Mouse (Mus musculus) heart, postnatal 10 days (tissue): Measurements from ENCODE around the gene Tns2. TPM values are rescaled to one million over a fixed set of nuclear protein-coding genes. Genes with fewer than 3 reads are reported as not detected.

ENCODE experiments used
- DNase-seq, 2 experiments: peaks; one replicate each; pipeline ENCODE4 v3.0.0; 2021
- intact Hi-C: fragments of 180-260 bp; cut with DNase I; formaldehyde crosslinking; loops from one replicate; pipeline ENCODE4 v1.15.1; 2025
- total RNA-seq, 2 experiments: library from RNA; stranded (reverse); gene quantifications; 2 replicates each; pipeline ENCODE4 v1.2.3; 2021

The Tns2 gene
- total RNA-seq, 2 experiments from 2014 or later, result 95.1 to 108 TPM

DNA sequence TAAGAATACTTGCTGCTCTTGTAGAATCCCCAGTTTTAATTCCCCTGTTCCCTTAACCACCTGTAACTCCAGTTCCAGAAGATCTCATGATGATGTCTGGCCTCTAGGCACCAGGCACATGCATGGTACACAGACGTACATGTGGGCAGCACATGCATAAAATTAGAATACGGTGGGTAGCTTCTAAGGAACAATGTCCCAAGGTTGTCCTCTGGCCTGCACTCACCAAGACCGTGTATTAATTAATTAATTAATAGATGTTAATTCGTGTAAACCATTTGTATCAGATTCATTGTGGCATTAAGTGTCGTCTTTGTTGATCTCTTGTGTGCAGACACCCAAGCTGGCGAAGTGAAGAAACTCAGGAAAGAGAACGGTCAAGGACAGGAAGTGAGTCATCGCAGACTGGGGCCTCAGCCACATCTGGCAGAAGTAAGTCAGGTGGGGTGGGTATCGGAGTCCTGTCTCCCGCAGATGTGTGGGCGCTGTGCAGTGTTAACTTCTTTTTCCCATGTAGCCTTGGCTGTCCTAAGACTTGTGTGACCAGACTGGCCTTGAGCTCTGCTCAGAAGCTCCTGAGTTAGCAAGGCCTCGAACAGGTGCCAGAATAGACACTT is 9.0 kb upstream of the Tns2 start:
- intact Hi-C loops, result no loop called here
- no peak for DNase-seq

DNA sequence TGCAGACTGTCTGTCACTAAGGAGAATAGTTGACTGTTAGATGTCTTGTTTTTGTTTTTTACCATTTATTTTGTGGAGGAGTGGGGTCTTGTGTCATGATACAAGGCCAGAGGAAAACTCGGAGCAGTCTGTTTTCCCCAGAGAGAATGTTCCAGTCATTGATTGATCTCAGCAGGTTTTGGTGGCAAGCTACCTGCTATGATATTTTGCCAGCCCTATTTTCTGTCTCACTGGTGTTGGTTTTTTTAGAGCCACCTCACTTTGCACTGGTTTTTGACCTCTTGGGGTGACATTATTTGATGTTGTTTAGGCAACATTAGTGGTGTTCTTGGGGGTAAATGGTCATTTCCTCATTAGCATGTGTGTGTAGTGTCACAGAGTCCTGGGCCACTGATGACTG is 8.5 kb upstream of the Tns2 start:
- intact Hi-C loops, result loop anchor here (2.0 kb wide), 1 partner anchor 17 kb away; no protein-coding TSS in a partner anchor
- no peak for DNase-seq

DNA sequence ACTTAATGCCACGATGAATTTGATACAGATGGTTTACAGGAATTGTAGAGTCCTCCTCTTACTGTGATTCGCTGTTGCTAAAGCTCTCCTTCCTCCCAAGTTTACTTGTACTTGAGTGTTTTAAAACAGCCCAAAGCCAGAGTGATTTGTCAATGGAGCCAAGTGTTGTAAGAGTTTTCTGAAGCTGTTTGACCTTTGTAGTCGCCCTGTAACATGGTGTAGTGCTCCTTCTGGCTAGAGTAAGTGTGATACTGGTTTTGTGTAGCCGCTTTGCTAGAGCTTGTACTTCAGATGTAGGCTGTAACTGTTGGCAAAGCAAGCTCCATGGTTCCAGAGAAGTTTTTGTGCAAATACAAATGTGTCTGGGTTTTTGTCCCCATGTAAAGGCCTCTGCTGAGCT is 8.0 kb upstream of the Tns2 start:
- DNase-seq, result no peak
- intact Hi-C loops, result loop anchor here (2.0 kb wide), 1 partner anchor 17 kb away; no protein-coding TSS in a partner anchor

DNA sequence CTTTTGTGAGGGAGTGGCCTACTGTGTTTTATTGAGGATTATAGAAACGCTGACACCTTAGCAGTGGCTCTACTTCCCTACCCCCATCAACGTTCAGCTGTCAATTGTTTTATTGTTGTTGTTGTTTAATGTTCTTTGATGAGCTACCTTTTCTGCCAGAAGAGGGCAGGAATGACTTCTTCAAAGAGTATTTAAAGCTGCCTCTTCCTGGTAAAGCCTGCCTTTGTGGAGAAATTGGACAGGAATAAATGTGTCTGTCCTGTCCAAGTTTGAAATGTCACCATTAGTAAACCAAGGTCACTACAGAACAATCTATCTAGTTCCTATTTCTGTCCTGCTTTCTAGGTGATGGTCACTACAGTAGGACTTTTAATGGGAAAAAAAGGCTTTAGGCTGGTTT is 6.1 kb upstream of the Tns2 start:
- no peak for DNase-seq
- intact Hi-C loops, result no loop called here

DNA sequence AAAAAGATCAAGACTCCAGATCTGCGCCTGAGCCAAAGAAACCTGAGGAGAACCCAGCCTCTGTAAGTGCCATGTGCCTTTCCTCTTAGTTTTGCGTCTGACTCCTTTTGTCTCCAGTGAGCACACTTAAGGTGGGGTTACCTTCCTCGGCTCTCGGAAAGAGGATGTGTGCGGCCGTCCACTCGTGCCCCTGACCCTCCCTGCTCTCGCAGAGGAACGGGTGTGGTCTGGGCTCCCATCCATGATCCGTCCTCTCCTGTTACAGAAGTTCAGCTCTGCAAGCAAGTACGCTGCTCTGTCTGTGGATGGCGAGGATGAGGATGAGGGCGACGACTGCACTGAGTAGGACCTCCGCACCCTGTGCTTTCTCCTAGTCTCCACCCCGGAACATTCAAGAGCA is 5.2 kb upstream of the Tns2 start:
- DNase-seq, result no peak
- intact Hi-C loops, result no loop called here

DNA sequence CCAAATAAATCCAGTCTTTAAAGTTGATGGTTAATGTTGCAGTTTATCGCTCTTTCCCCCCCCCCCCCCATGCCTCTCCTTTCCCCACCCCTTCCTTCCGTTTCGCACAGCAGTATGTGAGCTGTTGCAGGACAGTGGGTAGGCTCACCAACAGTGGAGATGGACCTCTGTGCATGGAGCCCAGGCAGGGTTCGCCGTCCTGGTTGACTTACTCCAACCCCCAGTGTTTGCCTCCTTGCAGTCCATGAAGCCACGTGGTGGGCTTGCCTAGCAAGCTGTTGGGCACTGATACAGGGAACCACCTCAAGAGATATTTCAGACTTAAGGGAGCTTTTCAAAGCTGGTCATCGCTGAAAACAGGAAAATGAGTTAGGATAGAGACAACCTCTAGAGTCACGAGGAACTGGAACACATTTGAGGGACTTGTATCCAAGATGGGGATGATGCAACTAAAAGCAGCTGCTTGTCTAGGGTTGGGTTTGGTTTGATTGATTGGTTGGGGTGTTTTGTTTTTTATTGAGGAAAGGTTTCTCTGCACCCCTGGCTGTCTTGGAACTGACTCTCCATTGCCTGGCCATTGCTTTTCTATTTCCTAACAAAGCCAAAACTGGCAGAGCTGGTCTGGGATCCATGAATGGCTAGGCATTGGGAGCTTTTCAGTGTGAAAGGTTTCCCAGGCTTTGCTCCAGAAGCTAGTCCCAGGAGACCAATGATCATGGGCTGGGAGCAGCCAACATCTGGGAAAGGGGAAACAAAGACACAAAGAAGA is 2.9 kb upstream of the Tns2 start:
- peak; percentile 70 to 72 for DNase-seq
- intact Hi-C loops, result no loop called here

DNA sequence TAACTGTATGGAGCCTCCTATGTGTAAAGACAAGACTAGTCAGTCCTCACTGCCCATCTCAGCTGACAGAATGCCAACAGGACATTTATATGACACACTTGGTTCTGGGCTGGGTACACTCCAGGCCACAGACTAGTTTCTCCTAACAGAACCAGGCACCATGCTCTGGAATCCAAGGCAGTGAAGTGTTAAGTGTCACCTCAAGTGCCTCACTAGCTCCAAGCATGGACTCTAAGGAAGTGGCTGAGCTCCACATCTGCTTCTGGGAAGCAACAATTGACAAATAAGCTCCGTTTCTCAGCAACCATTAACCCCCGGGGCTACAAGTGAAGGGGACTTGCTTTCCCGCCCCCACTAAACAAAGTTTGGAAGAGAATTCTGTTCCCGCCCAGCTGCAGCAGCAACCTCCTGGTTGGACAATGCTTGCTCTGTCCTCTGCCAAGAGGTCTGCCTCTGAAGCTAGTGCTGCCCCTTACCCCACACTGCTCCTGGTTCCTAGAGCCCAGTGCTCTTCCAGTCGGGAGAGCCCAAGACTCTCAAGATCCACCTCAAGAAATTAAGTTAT is 2.1 kb upstream of the Tns2 start:
- intact Hi-C loops, result no loop called here
- DNase-seq, result peak; percentile 52 to 66

DNA sequence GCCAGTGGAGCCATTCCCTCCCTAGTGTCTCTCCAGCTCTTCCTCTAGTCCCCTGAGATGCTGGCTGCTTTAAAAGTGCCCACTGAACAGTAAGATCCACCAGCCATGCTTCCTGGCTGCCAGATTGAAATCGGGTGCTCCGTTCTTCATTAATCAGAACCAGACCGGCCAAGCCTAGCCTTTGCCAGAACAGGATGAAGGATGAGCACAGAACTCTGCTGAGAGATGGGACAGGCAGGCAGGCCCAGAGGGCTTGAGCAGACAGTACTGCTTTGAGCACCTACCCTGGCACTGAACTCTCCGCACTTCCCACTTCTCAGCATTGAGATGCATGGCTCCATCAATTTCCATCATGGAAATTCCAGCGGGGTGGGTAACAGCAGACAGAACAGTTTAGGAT is 953 bp upstream of the Tns2 start:
- DNase-seq, result peak in 1 of 2 experiments; percentile 13

DNA sequence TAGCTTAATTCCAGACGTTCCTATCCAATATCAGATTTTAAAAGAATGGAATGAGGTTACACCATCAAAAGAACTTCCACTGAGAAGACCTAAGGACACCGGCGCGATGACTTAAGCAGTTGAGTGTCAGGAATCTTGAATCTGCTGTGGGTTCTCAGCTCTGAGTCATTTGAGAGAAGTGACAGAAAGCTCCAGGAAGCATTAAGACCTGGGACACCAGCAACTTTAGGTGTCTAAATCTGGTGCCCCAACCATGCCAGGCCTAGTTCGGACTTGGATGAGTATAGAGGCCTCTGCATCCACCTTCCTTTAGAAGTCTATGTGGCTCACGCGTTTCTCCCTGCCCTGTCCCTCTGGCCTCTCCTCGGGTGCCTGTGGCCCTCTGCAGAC is 447 bp upstream of the Tns2 start:
- DNase-seq, result no peak
- intact Hi-C loops, result no loop called here

More for the DNA sequence above, 953 bp upstream of the Tns2 start:
- intact Hi-C loops, result no loop called here

DNA sequence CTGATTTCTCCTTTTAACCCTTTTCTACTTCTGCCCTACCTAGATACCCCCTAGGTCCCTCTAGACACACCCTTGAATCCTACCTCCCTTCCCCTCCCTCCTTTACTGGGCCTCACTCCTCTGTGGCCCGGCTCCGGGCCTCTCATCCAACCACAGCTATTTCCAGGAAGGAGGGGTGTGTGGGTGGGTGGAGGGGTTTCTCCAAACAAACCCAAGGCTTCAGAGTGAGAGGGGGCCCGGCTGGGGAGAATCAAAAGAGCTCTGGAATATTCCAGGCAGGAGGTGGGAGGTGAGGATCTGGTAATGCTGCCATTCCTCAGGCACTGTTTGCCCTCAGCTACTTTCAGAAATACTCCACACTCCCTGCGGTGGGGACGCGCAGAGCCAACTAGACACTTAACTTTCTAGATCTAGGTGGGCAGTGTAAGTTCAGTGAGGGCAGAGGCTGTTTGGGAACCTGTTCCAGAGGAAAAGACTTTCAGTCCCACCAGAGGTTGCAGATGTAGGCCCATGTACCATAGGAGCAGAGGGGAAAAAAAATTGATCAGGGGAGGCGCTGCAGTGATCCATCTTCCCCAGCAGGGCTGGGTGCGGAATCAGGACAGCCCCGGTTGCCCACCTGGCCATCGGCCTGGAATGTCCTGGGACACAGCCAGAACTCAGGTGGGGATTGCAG is 921 bp downstream of the Tns2 start:
- no peak for DNase-seq
- intact Hi-C loops, result no loop called here

DNA sequence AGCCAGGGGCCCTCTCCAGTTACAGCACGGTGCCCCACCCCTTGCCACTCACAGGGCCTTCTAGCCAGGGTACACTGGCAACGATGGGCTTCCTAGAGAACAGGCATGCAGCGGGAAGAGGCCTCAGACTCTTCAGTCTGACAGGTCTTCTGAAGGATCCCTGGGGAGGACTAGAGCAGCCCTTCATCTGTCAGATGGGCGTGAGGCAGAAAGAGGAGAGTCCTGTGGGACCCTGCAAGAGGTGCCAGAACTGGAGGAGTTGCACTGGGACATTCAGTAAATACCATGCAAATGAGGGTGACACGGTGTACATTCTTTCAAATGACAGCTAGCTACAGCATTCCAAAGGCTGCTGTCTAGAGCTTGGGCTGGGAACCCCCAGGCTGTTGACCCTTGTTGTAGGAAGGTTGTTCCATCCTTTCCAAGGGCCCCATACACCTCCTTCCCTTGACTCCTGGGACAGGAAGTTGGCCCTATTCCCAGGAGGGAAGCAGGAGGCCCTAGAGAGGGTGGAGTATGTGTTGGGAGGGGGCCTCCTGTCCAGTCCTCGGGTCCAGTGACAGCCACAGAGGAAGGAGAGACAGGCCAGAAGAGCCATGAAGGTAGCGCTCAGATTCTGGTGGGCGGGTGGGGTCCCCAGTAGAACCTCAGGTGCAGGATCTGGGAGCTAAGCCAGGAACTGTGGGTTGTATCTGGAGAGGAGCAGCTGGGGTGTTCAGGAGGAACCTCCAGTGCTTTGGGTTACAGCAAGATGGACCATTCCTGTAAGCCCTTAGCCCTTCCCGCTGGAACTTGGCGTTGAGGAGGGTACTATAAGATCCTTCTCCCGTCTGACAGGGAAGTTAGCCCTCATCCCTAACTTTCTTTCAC is 1.7 kb downstream of the Tns2 start:
- intact Hi-C loops, result no loop called here
- peak; percentile 87 to 88 for DNase-seq

DNA sequence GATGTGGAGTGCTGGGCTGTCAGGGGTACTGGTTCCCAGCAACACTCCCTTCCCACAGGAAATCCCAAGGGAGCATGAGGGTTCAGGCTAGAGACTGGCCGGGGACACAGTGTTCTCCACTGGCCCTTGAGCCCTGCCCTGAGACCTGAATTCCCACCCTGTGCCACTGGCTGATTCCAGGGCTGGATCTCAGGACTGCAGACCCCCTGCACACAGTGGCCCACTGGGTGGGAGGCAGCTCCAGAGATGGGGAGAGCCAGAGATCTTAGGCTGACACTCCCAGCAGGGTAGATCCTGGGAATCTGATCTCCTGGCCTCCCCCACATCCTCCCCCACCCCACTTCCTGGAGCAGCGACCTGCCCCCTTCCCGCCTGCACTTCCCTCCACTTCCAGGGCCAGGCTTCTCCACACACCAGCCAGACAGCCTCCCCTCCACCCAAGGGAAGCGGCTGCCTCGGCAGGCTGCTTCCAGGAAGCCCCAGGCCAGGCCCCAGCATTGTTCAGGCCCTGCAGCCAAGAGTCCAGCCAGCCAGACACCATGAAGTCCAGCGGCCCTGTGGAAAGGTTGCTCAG is 2.4 kb downstream of the Tns2 start:
- intact Hi-C loops, result no loop called here
- peak; percentile 84 to 85 for DNase-seq

DNA sequence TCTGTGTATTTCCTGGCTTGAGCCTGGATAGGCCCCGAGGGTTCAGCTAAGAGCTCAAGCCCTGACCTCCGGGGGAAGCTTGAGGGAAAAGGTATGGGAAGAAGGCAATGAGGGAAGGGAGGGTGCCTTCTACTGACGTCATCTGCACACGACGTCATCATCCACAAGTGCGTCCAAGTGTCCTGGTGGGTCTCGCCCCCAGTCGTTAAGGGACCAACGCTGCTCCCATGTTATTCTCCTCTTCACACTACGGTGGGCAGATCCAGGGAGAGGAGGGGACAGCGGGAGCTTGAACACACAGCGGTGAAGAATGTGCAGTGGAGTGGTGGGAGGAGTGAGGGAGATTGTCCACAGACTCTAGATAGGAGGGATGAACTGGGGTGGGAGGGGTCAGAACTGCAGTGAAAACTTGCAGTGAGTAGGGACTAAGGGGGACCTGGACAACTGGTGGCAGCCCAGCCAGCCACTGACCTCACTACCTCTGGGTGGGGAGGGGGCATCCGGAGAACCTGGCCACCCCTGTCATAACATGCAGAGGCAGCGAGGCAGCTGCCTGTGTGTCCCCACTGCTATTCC is 3.2 kb downstream of the Tns2 start:
- intact Hi-C loops, result no loop called here
- peak; percentile 81 to 84 for DNase-seq

DNA sequence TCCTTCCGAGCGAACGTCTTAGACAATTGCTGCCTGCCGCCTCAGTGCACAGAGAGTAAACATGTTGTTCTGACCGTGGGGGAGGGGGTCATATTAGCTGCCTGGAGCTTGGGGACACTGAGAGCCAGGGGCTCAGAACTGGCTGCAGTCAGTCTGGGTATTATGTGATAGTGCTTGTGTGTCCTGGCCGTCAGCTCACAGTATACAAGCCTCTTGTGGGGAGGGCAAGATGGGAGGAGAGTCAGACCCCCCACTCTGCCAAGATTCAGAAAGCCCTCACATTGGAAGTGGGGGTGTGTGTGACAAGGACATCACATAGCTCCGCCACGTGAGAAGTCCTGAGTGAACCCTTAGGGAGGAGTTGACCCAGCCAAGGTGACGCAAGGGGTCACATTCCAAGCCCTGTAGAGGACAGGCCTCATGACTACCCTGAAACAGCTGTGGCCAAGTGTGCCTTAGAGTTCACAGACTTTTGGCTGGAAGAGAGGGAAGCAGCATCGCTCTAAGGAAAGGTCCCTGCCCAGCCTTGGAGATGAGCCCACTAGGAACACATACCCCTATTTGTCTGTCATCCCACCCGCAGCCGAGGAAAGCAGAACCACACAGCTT is 3.8 kb downstream of the Tns2 start:
- intact Hi-C loops, result no loop called here
- DNase-seq, result peak; percentile 93 to 94

DNA sequence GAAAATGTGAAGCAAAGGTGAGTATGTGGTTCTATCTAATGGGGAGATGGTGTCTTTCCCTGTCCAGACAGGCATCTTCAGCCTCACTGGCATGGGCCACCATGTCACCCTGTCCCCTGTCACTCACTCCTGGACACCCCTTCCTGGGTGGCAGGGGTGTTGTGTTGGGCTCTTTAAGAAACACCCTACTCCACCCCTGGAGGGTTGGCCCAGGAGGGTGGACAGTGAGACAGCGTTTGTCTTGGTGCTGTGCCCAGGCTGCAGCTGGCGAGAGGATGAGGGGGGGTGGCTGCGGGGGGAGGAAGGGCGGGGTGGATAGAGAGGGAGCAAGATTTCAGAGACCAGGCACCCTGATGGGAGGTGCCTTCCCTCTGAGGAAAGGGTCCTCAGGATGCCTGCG is 5.1 kb downstream of the Tns2 start:
- DNase-seq, result peak; percentile 88 to 89
- intact Hi-C loops, result loop anchor here (5.0 kb wide), 1 partner anchor 42 kb away; no protein-coding TSS in a partner anchor

DNA sequence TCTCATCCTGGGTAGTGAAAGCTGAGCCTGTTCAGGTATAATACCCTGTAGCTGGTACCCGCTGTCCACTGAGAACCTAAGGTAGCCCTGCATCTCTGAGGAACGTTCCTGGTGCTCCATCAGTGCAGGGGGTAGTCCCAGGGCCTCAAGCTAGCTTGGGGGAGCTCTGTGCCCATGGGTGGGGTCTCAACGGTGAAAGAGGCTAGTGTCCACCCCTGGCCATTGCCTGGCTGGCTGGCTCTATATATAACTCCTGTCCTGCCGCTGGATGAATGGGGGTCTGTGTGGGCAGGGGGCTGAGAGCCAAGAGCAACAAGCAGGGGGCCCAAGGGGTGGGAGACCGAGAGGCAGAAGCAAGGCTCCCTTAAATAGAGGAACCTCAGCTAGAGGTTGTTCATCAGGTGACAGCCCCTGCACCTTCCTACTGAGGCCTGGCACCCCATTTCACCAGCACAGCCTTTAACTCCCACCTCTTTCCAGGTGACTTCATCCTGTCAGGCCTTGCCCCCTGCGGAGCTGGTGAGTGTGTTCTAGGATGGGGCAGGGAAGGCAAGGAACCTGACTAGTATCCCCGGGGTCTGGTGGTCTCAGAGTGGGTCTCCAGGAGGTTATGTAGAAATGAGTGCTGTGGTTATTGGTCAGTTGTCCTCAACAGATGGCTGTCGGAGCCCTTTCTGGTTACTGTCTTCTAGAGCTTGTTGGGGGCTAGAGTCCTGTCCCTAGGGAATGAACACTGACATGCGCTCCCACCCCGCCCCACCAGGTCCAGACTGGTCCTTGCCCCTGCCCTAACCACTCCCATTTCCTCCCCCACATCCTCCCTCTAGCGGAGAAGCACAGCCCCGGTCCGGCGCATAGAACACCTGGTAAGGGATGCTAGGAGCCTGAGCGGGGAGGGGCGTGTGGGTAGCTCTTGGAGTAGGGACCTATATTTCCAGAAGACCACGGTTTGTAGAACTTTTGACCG is 5.8 kb downstream of the Tns2 start:
- peak; percentile 52 for DNase-seq
- intact Hi-C loops, result loop anchor here (5.0 kb wide), 1 partner anchor 41 kb away; no protein-coding TSS in a partner anchor

DNA sequence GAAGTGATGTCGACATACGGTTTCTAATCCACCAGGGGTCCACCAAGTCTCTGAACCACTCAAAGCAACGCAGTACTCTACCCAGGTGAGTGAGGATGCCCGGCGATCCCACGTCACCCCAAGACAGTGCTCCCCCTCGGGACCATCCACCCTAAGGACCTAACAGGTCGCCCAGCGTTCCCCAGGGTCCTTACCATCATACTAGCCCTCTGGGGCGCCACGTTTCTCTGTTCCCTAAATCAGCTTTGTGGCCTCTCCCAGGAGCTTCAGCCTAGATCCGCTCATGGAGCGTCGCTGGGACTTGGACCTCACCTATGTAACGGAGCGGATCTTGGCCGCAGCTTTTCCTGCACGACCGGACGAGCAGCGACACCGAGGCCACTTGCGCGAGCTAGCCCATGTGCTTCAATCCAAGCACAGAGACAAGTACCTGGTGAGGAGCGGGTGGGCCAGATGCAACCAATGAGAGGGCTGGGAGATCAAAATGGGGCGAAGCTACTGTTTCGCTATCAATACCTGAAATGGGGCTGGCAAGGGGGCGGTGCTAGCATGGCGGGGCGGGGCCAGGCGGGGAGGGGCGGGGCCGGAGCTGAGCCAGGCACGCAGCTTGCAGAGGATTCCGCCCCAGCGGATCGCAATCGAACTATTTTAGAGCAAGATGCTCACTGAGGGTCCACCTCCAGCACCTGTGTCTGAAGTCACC is 6.7 kb downstream of the Tns2 start:
- intact Hi-C loops, result loop anchor here (5.0 kb wide), 1 partner anchor 40 kb away; no protein-coding TSS in a partner anchor
- peak; percentile 24 to 29 for DNase-seq
